Mouse (Mus musculus) ovary, adult 18-20 months (tissue): ENCODE data around the gene BC030870.
A peak's percentile ranks its signal among the peaks of the same experiment; 100 is the strongest.

Source experiments
- DNase-seq: peaks from one replicate; pipeline ENCODE4 v3.0.0; 2022; ENCODE audit warnings: low spot score, mixed read lengths

BC030870 gene

GRCm38 (mm10) chr8:65080731-65081130 lies 48.6 kb downstream of the BC030870 start:
- peak; percentile 20 for DNase-seq

GRCm38 (mm10) chr8:65074733-65075132 lies 54.6 kb downstream of the BC030870 start, which contains the start of gene Gm10663:
TSS of gene Gm10663 (plus strand) at chr8:65075033.
- no peak for DNase-seq

GRCm38 (mm10) chr8:65070996-65071395 lies 58.4 kb downstream of the BC030870 start:
- no peak for DNase-seq

- no peak for DNase-seq
These were observed 60.9 kb downstream of the BC030870 start for GRCm38 (mm10) chr8:65068473-65068819.

DNA sequence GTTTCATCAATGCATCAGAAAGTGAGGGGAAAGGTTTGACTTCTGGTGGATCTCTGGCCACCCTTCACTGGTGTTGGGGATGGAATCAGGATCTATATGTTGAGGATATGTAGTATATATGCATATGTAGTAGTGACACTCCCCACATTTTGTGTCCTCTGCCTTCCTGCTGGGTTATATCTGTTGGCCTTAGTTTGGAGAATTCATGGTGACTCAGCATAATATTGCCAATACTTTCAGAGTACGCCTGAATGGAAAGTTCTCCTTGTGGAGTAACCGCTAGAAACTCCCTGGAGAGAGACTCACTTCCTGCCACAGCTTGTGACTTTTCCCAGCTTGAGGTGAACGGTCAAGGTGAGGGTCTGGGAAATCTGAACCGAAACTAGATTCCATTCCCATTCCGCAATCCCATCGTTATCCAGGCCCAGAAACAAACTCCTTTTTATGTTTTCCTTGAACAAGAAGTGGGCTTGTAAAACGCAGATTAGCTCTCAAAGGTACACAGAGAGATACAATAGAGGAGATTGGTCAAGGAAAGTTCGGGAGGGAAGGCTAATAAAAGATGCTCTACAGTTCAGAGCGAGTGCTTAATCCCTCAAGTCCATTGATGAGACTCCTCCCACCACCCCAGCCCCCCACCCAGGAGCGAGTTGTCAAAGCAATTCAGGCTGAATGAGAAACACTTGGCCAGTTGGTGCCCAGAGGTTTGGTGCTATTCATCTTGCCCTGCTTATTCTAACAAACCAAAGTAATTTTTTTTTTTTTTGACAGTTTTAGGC lies 61.5 kb downstream of the BC030870 start:
- DNase-seq, result no peak

DNA sequence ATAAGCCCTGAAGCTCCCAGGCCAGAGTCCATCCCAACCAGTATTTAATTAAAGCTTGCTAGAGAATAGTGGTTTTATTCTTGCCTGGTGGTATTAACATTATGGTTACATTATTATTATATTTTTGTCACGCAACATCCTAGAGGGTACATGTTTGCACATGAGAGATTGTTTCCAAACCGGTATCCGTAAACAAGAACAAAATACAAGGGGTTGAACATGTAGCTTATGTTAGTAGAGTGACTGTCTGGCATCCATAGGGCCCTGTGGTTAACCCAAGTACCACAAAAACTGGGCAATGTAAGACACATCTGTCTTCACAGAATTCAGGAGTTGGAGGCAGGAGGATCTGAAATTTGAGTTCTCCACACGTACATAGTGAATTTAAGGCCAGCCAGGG lies 62.3 kb downstream of the BC030870 start:
- DNase-seq, result no peak

DNA sequence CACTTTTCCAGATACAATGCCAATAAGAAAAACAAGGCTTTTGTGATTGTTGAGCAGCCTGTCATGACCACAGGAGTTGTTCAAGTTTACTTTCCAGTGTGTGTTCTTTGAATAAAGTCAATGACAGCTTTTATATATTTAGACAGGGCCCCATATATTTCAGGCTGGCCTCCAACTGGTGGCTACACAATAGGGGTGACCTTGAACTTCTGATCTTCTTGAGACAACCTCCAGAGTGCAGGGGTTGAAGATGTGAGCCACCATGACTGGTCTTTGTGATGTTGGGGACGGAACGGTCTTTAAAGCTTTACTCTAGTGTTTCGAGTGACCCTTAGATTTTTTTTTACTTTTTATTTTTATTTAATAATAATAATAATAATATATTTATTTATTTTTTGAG lies 63.7 kb downstream of the BC030870 start:
- no peak for DNase-seq

DNA sequence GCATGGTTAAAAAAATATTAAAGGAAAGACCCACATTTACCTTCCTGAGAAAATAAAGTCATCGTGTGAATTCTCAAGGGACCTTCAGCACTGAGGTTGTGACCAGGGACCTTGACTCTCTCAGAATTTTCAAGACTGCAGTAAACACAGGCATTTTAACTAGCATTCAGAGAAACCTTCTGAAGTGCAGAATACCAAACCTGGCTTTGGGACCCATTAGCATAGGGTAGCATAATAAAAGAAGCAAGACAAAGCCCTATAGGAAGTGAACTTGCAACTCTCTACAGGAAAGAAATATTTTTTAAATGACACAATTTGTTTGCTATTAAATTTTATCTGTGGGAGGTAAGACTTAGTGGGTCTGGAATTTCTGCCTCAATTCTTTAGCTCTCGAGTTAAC lies 65.3 kb downstream of the BC030870 start:
- DNase-seq, result no peak

- no peak for DNase-seq
These were observed 67.2 kb downstream of the BC030870 start for GRCm38 (mm10) chr8:65062195-65062594.

GRCm38 (mm10) chr8:65056722-65057121 lies 72.6 kb downstream of the BC030870 start:
- DNase-seq, result no peak

GRCm38 (mm10) chr8:65053968-65054367 lies 75.4 kb downstream of the BC030870 start:
- no peak for DNase-seq

GRCm38 (mm10) chr8:65053554-65053953 lies 75.8 kb downstream of the BC030870 start:
- no peak for DNase-seq

DNA sequence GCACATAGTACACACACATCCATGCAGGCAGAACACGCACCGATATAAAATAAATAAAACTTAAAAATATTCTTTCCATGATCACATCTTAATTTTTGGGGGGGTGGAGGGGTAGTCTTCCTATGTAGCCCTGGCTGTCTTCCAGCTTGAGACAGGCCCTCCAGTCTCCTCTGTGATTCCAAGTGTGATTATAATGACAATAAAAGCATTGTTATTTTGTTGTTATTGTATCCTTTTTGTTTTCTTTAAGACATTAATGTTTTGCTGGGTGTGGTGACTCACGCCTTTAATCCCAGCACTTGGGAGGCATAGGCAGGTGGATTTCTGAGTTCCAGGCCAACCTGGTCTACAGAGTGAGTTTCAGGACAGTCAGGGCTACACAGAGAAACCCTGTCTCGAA lies 81.6 kb downstream of the BC030870 start:
- DNase-seq, result no peak

GRCm38 (mm10) chr8:65047193-65047592 lies 82.2 kb downstream of the BC030870 start:
- no peak for DNase-seq

GRCm38 (mm10) chr8:65046565-65046964 lies 82.8 kb downstream of the BC030870 start:
- no peak for DNase-seq

DNA sequence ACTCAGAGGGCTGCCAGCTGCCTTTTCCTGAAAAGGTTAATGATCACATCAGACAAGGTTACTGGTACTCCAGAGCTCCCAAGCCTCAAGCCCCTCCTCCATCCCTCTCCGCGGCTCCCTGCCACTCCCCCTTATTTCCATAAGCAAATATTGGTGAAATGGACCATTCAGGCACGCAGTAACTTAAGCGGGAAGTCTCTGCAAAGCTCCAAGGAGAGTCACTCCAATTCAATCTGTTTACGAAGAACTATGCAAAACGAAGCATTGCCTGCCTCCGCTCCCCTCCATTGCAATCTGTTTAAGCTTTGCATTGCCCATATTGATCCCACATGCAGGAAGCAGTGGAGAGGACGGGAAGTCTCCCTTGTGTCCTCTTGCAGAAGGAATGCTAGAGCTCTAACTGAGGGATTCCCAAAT lies 92.2 kb downstream of the BC030870 start, which contains the start of gene Apela:
Gene Apela (minus strand): TSS at position 220 of the 417 bp plus-strand sequence.
- DNase-seq, result peak; percentile 5
